In the genomic region with DNA sequence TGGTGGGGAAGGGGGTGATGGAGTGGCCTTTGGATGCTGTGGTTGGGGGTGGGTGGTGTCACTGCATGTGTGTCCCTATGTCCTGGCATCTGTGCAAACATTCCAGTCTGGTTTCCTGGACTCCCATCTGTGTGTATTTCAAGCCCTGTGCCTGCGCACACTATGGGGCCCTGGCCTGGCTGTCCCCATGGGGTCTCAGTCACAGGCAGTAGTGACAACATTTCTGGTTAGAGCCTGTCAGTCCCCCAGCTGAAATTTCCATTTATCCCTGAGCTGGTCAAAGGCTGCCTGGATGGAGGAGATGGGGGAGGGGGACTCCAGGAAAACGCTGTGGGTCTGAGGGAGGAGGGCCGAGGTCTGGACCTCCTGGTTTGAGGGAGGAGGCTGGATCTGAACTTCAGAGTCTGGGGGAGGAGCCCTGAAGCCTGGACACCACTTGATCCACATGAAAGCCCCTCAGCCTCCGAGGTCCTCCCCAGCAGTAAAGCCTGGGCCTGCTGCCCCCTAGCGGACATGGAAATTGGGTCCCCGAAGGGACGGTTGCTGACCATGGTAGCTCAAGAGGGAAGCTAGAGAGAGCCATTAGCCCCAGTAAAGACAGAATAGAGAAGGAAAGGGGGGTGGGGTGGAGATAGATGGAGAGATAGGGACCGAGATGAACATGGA, we compare ENCODE assay signal across 7 mouse cellular contexts. TPM values are rescaled to one million over a fixed set of nuclear protein-coding genes. Genes with fewer than 3 reads are reported as not detected.
DNase-seq lines count a peak whose midpoint lies in the region; ATAC-seq and TF ChIP-seq lines count a peak whose summit lies in the region.

No protein-coding gene starts in this region.

- intact Hi-C loops in heart, postnatal 25 days (cut with DNase I): loop anchor here (1.0 kb wide), 1 partner anchor 60 kb away; no protein-coding TSS in a partner anchor

- no peak overlapping the region for H3K4me3 ChIP-seq in G1E (ENCODE audit: low read depth, low read length)
- peak overlapping the region; percentile 38 for H3K4me3 ChIP-seq in megakaryocyte, embryonic 14.5 days (replicated peaks)
- H3K4me3 ChIP-seq in small intestine, adult 2 months (ENCODE audit: low read depth, low read length): no peak overlapping the region

- TF ChIP-seq CTCF in G1E (IDR thresholded peaks at IDR 0.05; ENCODE audit: low read depth, low read length): peak; percentile 43
- peak; percentile 76 for TF ChIP-seq CTCF in small intestine, adult 2 months (IDR thresholded peaks at IDR 0.05; ENCODE audit: extremely low read depth, insufficient read length, insufficient replicate concordance, low read depth, low read length)

- peaks cover 7% of the 10 kb centered on the region; the same call in 1 of the 2 replicates for H3K27me3 ChIP-seq in G1E (ENCODE audit: insufficient read depth, low read length)
- H3K27me3 ChIP-seq in megakaryocyte, embryonic 14.5 days (replicated peaks): peaks cover 98% of the 10 kb centered on the region
- peaks cover 71% of the 10 kb centered on the region for H3K27me3 ChIP-seq in small intestine, adult 2 months (ENCODE audit: control insufficient read depth, insufficient read depth, low read length)

- H3K27ac ChIP-seq in small intestine, adult 2 months (ENCODE audit: insufficient read depth, low read depth, low read length): no peak overlapping the region

- WGBS in large intestine, adult 2 months: 2% methylated on average over 8 of the region's 8 CpGs
- WGBS in small intestine, adult 2 months: 5% methylated on average over 8 of the region's 8 CpGs

- TF ChIP-seq POLR2A in small intestine, adult 2 months (IDR thresholded peaks at IDR 0.05; ENCODE audit: low read depth, low read length): no peak

- no peak for ATAC-seq in G1E (ENCODE audit: extremely low read depth, insufficient number of reproducible peaks, low FRiP score, poor library complexity, severe bottlenecking)
- 0 out of 2 replicates have a peak, but pooled peaks have one; percentile 55 for ATAC-seq in erythroid progenitor cell, adult 5-6 weeks (replicated peaks; ENCODE audit: low FRiP score, poor library complexity, severe bottlenecking)

- DNase-seq in G1E (ENCODE audit: low spot score): peak; percentile 77
- peak; percentile 55 to 65 for DNase-seq in adrenal gland, postnatal 4 days (ENCODE audit: low spot score in 2 of 2)
- DNase-seq in heart, postnatal 25 days (ENCODE audit: low spot score): peak; percentile 33
- DNase-seq in large intestine, adult 2 months (ENCODE audit: low read depth, low spot score): peak; percentile 28

- H3K4me1 ChIP-seq in G1E (ENCODE audit: insufficient read depth, low read depth, low read length): peaks cover 4% of the 10 kb centered on the region; the same call in 1 of the 2 replicates
- H3K4me1 ChIP-seq in megakaryocyte, embryonic 14.5 days: peaks cover 39% of the 10 kb centered on the region
- H3K4me1 ChIP-seq in small intestine, adult 2 months (ENCODE audit: control insufficient read depth, insufficient read depth, insufficient read length, low read length): peaks cover 4% of the 10 kb centered on the region; the same call in 1 of the 2 replicates

- H3K9me3 ChIP-seq in G1E (replicated peaks): no peaks in the 10 kb centered on the region
- H3K9me3 ChIP-seq in megakaryocyte, embryonic 14.5 days: no peaks in the 10 kb centered on the region

- H3K36me3 ChIP-seq in G1E (replicated peaks): no peaks in the 10 kb centered on the region
- H3K36me3 ChIP-seq in megakaryocyte, embryonic 14.5 days (replicated peaks; ENCODE audit: low read length): no peaks in the 10 kb centered on the region
- H3K36me3 ChIP-seq in small intestine, adult 2 months (ENCODE audit: control insufficient read depth, insufficient read depth, low read length): no peaks in the 10 kb centered on the region

RNA-seq across cellular contexts. Expression of gene Gm4881, which starts 5.8 kb away (rescaled TPM):
- total RNA-seq in G1E (2014; fragmentation: Nextera tagmentation): not detected in 2 replicates
- not detected in 2 replicates for total RNA-seq in G1E (2017)
- polyA plus RNA-seq in G1E (2012): not detected in 2 replicates
- not detected for total RNA-seq in adrenal gland, postnatal 4 days (2021)
- not detected in 2 replicates for total RNA-seq in erythroid progenitor cell, adult 5-6 weeks (2015; ENCODE audit: low replicate concordance)
- total RNA-seq in erythroid progenitor cell, adult 5-6 weeks (2017; ENCODE audit: low replicate concordance): not detected in 2 replicates
- not detected for total RNA-seq in heart, postnatal 25 days (2021)
- not detected in 2 replicates for polyA plus RNA-seq in large intestine, adult 2 months (2012; rRNA removed)
- 0.37 TPM in 1 of 2 replicates, not detected in the other for polyA plus RNA-seq in megakaryocyte, embryonic 14.5 days (2012; ENCODE audit: insufficient read depth, low replicate concordance)
- polyA plus RNA-seq in small intestine, adult 2 months (2012; rRNA removed): not detected in 2 replicates

RNA-seq across cellular contexts. Expression of gene Rabac1, which starts 22.5 kb away (rescaled TPM):
- total RNA-seq in G1E (2014; fragmentation: Nextera tagmentation) (11.7 and 17.3 TPM in 2 replicates), G1E (2017) (36.3 and 49.3 TPM in 2 replicates)
- 79.9 and 99.9 TPM in 2 replicates for polyA plus RNA-seq in G1E (2012)
- total RNA-seq in adrenal gland, postnatal 4 days (2021): 100 to 1,000 TPM; 204 to 208 TPM
- total RNA-seq in erythroid progenitor cell, adult 5-6 weeks (2015; ENCODE audit: low replicate concordance): 8.3 and 8.8 TPM in 2 replicates
- 7.3 and 18.0 TPM in 2 replicates for total RNA-seq in erythroid progenitor cell, adult 5-6 weeks (2017; ENCODE audit: low replicate concordance)
- 100 to 1,000 TPM; 285 to 315 TPM for total RNA-seq in heart, postnatal 25 days (2021)
- polyA plus RNA-seq in large intestine, adult 2 months (2012; rRNA removed): 189 and 214 TPM in 2 replicates
- polyA plus RNA-seq in megakaryocyte, embryonic 14.5 days (2012; ENCODE audit: insufficient read depth, low replicate concordance): 475 and 509 TPM in 2 replicates
- 262 and 282 TPM in 2 replicates for polyA plus RNA-seq in small intestine, adult 2 months (2012; rRNA removed)

RNA-seq across cellular contexts. Expression of gene Arhgef1, which starts 47.4 kb away (rescaled TPM):
- 97.4 and 107 TPM in 2 replicates for total RNA-seq in G1E (2014; fragmentation: Nextera tagmentation)
- total RNA-seq in G1E (2017): 38.3 and 48.2 TPM in 2 replicates
- polyA plus RNA-seq in G1E (2012): 365 and 371 TPM in 2 replicates
- total RNA-seq in adrenal gland, postnatal 4 days (2021): 100 to 1,000 TPM; 159 to 161 TPM
- total RNA-seq in erythroid progenitor cell, adult 5-6 weeks (2015; ENCODE audit: low replicate concordance): 36.4 and 59.1 TPM in 2 replicates
- total RNA-seq in erythroid progenitor cell, adult 5-6 weeks (2017; ENCODE audit: low replicate concordance): 35.8 and 40.3 TPM in 2 replicates
- total RNA-seq in heart, postnatal 25 days (2021): 10 to 100 TPM; 47.8 to 51.8 TPM
- 114 and 145 TPM in 2 replicates for polyA plus RNA-seq in large intestine, adult 2 months (2012; rRNA removed)
- 136 and 219 TPM in 2 replicates for polyA plus RNA-seq in megakaryocyte, embryonic 14.5 days (2012; ENCODE audit: insufficient read depth, low replicate concordance)
- 106 and 209 TPM in 2 replicates for polyA plus RNA-seq in small intestine, adult 2 months (2012; rRNA removed)

RNA-seq across cellular contexts. Expression of gene Cd79a, which starts 52.9 kb away (rescaled TPM):
- total RNA-seq in G1E (2014; fragmentation: Nextera tagmentation): not detected in 2 replicates
- 0.11 TPM in 1 of 2 replicates, not detected in the other for total RNA-seq in G1E (2017)
- 0.04 TPM in 1 of 2 replicates, not detected in the other for polyA plus RNA-seq in G1E (2012)
- 1 to 10 TPM; 1.1 to 3.2 TPM for total RNA-seq in adrenal gland, postnatal 4 days (2021)
- 56.2 and 74.6 TPM in 2 replicates for total RNA-seq in erythroid progenitor cell, adult 5-6 weeks (2015; ENCODE audit: low replicate concordance)
- 12.7 and 14.7 TPM in 2 replicates for total RNA-seq in erythroid progenitor cell, adult 5-6 weeks (2017; ENCODE audit: low replicate concordance)
- 1 to 10 TPM in 1 of 2 experiments, under 1 TPM in 1; 0.96 to 2.0 TPM for total RNA-seq in heart, postnatal 25 days (2021)
- polyA plus RNA-seq in large intestine, adult 2 months (2012; rRNA removed): 60.4 and 84.9 TPM in 2 replicates
- polyA plus RNA-seq in megakaryocyte, embryonic 14.5 days (2012; ENCODE audit: insufficient read depth, low replicate concordance): 0.50 TPM in 1 of 2 replicates, not detected in the other
- polyA plus RNA-seq in small intestine, adult 2 months (2012; rRNA removed): 23.2 and 54.3 TPM in 2 replicates

RNA-seq across cellular contexts. Expression of gene Atp1a3, which starts 55.7 kb away (rescaled TPM):
- total RNA-seq in G1E (2014; fragmentation: Nextera tagmentation) (not detected in 2 replicates), G1E (2017) (0.06 and 0.11 TPM in 2 replicates)
- polyA plus RNA-seq in G1E (2012): 0.04 TPM in 1 of 2 replicates, not detected in the other
- 10 to 100 TPM; 66.4 to 69.0 TPM for total RNA-seq in adrenal gland, postnatal 4 days (2021)
- total RNA-seq in erythroid progenitor cell, adult 5-6 weeks (2015; ENCODE audit: low replicate concordance): 5.4 and 15.1 TPM in 2 replicates
- 3.3 TPM in 1 of 2 replicates, not detected in the other for total RNA-seq in erythroid progenitor cell, adult 5-6 weeks (2017; ENCODE audit: low replicate concordance)
- total RNA-seq in heart, postnatal 25 days (2021): under 1 TPM; 0.47 to 0.67 TPM
- polyA plus RNA-seq in large intestine, adult 2 months (2012; rRNA removed): 1.8 and 3.3 TPM in 2 replicates
- polyA plus RNA-seq in megakaryocyte, embryonic 14.5 days (2012; ENCODE audit: insufficient read depth, low replicate concordance): 7.5 and 25.7 TPM in 2 replicates
- polyA plus RNA-seq in small intestine, adult 2 months (2012; rRNA removed): 2.9 and 3.1 TPM in 2 replicates

Comparison
In these comparisons a context has a peak if more than half of its experiments do, and no peak if none do; other contexts are left out.
1. RNA of gene Rabac1, which starts 22.5 kb away (total RNA-seq): 285 to 315 TPM in heart, postnatal 25 days and 204 to 208 TPM in adrenal gland, postnatal 4 days; 11.7 to 49.3 TPM in G1E and 7.3 to 18.0 TPM in erythroid progenitor cell, adult 5-6 weeks; every median in the first group is over 4 times any median in the second.
2. Peak in every context shown above with its lines, with median percentiles within 50 percentile points of each other: DNase-seq.